Mouse (Mus musculus): ENCODE data around the gene Il6st. TPM values are rescaled to one million over a fixed set of nuclear protein-coding genes. Genes with fewer than 3 reads are reported as not detected.

Gene Il6st
- total RNA-seq, 1 experiment from 2014 or later, result 308 TPM

DNA sequence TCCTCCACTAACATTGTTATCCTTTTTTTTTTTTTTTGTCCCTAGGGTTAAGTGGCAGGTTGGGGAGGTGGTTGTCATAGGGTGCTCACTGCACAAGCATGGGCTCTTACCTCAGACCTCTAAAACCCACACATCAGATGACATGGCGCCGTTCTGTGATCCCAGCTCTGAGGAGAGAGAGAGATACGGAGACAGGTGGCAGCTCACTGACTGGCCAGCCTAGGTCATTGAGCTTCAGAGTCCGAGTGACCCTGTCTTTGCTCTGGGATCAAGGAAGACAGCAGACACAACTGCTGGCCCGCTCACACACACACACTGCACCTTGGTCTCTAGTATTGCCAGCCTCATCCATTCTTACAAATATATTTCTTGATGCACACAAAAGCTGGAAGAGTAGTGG, 18.7 kb downstream of the Il6st start:
- DNase-seq, result no peak

DNA sequence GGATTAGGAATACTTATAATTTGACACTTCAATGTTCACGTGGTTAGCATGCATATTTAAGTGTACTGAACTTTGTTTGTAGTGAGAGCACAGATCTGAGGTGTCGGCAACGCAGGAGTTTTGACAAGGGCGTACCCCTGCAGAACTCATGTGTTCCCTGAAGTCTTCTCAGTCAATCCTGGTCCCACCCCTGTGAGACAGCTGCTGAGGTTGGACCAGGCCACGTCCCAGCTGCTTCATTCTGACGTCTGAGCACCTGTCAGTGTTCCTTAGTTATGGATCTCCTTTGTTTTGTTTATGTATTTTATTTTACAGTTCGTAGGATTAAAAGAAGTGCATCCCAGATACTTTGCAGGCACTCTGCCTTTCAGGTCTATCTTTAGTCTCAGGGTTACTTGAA, 19.1 kb downstream of the Il6st start:
- DNase-seq, result no peak

DNA sequence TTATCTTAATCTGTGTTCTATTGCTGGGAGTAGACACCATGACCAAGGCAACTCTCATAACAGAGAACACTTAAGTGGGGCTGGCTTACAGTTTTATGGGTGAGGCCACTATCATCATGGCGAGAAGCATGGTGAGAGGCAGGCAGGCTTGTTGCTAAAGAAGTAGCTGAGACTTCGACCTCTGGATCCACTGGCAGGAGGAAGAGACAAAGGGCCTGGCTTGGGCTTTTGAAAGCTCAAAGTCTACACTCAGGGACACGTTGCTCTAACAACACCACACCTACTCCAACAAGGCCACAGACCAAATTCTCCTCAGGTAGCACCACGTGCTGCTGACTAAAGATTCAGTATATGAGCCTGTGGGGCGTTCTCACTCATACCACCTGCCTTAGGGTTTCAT, 22.4 kb downstream of the Il6st start:
- no peak for DNase-seq

DNA sequence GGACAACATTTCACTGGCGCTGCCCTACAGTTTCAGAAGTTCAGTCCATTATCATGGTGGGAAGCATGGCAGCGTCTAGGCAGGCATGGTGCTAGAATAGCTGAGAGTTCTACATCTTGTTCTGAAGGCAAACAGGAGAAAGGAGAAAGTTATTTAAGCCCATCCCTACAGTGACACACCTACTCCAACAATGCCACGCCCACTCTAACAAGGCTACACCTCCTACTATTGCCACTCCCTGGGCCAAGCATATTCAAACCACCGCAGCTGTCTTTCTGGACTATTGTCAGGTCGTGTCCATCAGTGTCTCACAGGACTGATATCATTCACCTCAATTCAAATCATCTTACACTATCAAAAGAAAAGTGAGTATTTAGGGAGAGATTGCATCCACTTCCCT, 22.8 kb downstream of the Il6st start:
- DNase-seq, result no peak

DNA sequence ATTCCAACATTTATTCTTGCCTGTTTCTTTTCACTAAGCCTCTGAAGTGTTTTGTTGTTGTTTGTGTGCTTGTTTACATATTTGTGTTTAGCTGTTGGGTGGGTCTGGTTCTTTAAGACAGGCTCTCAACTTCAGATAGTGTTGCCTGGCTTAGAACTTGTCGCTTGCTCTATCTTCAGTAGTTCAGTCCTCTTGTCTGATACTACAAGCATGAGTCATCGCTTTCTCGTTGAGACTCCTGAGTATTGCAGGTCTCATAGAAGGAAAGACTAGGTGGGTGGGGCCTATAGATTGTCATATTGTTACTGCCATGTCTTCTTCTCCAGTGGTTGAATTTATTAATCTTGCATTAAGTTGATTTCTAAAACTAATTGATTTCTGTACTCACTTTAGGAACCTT, 26.2 kb downstream of the Il6st start:
- no peak for DNase-seq

DNA sequence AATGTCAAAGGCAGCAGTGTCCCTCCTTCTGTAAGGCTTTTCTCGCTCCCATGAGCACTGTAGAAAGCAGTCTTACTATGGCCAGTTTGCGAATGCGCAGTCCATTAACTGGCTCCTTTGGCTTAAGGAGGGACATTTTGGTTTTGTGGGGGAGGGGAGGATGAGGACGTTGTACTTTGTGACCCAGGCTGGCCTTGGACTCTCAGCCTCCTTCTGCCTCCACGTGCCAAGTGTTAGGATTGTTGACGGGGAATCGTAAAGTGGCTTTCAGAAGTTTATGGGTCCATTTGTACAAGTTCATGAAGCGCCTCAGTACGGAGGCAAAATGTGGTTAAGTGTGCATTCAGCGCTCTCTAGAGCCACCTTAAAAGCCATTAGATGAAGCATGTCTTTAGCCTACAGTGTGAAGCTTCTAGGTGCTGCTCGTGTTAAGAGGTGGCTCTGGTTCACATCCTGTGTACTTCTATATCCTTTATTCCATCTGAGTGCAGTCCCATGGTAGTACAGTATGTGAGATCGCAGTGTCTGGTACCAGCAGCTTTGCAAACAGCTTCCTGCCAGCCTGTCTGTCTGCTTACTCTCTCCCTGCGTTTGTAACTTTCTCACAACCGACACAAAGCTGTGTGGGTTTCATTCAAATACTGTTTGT, 27.9 kb downstream of the Il6st start:
- no peak for DNase-seq

DNA sequence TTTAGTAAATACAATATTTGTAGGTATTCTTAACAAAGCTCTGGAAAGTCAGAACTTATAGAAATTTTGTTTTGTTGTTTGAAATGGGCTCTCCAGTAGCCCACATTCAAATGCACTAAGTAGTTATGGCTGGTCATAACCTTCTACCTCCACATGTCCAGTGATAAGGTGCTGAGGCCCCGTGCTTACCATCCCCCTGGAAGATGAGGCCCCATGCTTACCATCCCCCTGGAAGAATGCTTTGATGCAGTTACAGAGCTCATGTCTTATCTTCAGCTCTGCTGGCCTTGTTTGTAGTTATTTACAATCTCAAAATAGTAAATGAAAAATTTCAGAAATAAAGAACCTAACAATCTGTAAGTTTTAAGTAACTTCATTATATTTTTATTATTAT, 28.4 kb downstream of the Il6st start:
- DNase-seq, result no peak

DNA sequence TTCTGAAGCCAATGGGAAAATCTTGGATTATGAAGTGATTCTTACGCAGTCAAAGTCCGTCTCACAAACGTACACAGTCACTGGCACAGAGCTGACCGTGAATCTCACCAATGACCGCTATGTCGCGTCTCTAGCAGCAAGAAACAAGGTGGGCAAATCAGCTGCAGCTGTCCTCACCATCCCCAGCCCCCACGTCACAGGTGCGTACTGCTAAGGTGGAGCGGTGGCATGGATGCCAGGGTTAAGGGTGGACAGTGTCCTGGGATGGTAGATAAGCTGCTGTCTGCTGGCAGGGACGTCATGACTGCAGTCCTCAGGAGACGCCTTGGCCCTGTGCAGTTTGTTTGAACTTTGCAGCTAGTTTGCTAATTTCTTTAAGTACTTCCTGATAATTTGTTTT, 30.7 kb downstream of the Il6st start:
- no peak for DNase-seq

DNA sequence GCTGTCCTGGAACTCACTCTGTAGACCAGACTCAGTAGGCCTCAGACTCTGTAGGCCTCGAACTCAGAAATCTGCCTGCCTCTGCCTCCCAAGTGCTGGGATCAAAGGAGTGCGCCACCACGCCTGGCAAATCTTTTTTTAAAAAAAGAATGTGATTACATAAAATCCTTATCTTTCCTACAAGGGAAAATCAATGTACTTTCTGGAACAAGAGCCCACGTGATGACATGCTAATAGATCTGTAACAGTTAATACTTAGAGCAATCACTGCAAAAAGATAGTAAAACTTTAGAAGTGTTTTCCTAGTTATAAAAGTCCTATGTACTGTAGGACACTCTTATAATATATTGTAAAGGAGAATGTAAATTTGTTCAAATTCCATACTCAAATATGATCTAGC, 36.2 kb downstream of the Il6st start:
- DNase-seq, result no peak

DNA sequence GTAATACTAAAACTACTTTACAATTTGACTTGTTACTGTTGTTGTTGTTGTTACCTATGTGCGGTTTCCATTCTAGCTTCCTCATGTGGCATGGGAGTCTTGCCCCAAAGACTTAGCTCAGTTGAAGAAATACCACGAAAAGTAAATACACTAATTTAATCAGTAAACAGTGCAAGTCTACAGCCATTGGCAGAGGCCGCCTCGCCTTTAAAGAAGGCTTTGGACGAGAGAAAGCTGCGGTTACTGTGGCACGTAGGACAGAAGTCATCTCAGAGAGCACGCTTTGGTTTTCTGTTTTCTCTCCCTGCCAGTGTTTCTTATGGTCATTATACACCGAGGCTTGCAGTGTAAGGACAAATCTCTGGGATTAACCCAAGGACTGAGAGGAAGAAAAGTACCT, 36.6 kb downstream of the Il6st start:
- no peak for DNase-seq

DNA sequence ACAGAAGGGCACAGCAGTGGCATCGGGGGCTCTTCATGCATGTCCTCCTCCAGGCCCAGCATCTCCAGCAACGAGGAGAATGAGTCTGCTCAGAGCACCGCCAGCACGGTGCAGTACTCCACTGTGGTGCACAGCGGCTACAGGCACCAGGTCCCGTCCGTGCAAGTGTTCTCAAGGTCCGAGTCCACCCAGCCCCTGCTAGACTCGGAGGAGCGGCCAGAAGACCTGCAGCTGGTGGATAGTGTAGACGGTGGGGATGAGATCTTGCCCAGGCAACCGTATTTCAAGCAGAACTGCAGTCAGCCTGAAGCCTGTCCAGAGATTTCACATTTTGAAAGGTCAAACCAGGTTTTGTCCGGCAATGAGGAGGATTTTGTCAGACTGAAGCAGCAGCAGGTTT, 40.0 kb downstream of the Il6st start:
- no peak for DNase-seq

DNA sequence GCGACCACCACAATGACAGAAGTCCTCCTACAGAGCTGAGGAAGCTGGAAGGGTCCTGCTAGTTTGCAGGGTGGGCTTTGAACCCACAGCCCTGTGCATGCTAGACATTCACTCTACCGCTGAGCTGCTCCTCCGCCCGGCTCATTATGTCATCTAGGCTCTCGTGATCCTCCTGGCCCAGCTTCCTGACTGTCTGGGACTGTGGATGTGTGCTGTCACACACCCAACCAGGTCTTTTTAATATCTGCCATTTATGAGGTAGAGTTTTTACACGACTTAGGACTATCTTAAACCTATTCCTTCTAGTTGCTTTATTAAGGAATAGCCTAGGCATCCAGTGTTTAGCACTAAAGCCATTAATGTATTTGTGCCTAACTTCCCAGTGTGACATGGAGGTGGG, 41.6 kb downstream of the Il6st start:
- no peak for DNase-seq

DNA sequence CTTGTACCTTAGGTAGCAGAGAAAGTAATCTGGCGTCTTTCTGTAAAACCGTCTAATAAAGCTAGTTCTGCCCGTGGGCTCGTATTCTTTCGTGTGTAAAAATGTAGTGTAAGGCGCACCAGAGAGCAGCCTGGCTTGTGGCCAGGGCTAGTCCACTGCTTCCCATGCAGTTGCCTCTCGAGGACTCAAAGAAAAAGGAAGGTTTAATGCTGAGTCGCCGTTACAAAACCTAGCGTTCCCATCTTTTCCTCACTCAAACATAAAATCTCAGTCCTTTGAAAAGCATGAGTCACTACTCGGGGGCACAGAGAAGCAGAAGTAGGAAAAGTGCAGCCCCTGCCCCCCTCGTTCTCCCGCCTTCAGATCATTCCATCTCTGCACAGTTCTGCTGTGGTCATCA, 42.9 kb downstream of the Il6st start:
- no peak for DNase-seq

DNA sequence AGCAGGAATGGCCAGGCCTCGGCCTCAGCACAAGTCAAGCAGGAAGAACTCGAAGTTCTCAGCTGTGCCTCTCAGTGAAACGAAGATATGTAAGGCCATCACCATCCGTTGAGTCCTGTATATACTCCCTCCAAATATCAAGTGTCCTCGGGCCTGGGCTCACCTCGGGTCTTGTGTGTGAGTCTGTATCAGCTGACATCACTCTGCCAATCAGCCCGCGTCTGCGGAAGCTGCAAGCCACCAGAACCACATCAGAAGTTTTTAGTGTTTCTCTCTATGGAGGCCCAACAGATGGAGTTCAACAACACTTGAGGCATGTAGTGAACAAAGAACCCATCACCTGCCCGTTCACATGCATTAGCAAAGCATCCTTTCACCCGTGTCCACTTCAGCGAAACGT, 43.8 kb downstream of the Il6st start:
- no peak for DNase-seq

DNA sequence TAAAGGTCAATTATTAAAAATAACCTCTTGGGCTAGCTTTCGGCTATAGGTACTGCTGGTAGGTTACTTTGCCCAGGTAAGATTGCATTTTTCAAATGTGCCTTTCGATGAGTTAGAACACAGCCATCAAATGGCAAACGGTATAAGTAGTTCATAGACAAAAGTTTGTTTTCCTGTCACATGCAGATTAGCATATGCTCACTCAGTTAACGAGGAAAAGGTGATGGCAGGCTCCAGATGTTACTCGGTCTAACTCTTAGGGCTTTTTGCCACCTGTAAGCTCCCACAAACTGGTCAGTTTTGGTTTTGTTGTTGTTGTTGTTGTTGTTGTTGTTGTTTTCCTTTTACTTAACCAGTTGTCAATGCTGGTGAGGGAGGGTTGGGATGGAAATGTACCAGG, 44.6 kb downstream of the Il6st start:
- no peak for DNase-seq

DNA sequence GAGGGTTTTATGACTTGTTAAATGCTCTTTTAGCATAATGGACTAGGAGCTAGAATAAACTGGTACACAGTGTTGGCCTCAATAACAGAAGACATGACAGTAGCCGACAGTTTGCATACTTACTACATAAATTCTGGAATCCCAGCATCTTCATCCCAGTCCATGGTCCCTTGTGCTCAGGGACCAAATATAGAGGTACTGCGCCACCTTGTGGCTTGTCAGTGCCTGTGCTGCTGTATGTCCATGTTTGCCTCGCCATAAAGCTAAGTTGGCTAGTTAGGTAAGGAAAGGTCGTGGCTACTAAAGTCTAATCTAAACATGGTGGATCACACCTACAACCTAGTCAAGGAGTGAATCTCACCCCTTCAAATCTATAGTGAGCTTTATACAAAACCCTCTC, 45.6 kb downstream of the Il6st start:
- peak; percentile 76 for DNase-seq

DNA sequence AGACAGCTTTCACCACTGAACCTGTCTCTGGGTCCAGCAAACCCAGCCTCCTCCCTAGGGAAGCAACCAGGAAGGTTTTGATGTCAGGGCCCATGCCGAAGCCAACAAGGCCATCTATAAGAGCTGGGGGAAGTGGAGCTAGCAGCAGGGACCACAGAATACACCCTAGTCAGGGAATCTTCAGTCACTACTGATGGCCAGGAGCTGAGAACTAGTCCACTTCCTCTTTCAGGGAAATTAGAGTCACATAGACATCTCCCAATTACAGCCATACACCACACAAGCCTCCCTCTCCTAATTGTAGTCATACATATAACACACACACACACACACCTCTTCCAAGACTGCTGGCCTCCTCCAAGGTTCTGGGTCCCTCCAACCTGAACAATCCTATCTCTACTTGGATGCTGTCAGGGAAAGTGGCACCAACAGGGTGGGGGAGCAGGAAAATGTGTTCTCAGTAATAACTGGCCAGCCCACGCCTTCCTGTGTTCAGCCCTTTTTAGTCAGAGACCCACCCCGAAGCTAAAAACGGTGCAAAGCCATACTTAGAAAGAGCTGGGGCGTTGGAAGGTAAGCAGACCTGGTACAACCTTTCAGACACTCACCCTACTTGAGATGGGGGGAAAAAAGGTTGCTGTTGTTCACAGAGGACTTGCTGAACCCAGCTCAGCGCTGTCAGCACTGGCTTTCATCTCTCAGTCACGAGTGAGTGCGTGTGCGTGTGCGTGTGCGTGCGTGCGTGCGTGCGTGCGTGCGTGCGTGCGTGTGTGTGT, 46.8 kb downstream of the Il6st start:
- DNase-seq, result no peak

DNA sequence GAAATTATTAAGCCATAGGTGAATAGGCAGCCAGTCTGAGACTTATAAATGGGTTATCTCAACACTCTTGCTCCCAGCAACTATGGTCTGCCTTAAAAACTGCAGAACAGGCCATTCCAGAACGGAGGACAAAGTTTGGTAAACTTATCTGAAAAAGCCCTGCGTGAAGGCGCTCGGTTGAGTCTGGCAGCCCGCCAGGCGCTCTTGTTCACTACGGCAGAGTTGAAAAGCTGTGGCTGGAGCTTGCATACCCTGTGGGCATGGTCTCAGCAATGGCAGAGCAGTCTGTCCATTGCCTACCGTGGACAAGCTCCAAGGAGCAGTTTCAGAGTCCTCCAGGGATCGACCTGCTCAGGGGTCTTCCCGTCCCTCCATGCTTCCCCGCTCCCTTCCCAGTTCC, 47.4 kb downstream of the Il6st start:
- DNase-seq, result peak; percentile 66

DNA sequence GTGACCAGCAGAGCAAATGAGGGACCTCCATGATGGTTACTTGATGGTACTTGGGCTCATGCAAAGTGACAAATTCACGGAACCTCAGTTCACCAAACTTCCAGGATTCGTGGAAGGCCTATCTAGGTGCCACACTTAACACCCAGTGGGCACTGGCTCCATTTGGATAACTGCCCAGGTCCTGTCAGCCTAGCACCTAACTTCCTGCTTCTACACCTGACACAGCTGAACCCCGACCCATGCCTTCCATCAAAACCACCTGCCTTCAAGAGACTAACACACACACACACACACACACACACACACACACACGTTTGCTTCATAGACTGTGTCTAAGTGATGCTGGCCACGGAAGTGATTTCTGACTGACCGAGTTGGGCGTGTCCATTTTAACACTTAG, 47.9 kb downstream of the Il6st start:
- DNase-seq, result no peak

DNA sequence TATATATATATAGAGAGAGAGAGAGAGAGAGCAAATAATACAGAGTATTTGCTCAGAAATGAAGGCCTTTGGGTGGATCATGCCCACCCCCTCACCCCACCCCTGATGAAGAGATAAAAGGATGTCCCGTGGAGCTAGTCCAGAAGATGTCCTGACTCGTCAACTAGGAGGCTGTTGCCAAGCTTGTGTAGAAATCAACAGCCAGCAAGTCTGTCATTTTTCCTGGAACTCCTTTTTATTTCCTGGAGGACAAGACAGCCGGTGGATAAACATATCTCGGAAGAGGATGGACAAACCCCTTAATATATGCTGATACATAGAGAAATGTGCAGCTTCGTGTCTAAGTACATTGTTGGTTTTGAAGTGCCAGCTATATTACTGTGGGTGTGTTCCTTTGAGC, 49.0 kb downstream of the Il6st start:
- no peak for DNase-seq

DNA sequence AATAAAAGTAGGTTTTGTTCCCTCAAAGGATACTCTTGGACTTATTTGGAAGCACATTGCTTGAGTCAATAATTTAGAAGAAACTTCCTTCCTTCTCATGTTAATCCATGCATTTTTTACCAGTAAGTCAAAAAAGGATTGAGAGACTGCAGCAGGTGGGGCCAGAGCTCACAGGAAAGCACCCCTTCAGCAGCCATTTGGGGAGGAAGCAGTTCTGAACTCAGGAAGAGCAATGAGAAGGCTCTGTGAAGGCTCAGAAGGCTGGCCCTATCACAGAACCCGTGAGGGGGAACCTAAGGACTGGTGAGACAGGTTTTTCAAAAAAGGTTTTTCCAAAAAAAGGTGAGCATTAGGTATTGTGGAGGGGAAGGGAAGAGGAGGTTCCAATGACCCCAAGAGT, 50.7 kb downstream of the Il6st start:
- no peak for DNase-seq

DNA sequence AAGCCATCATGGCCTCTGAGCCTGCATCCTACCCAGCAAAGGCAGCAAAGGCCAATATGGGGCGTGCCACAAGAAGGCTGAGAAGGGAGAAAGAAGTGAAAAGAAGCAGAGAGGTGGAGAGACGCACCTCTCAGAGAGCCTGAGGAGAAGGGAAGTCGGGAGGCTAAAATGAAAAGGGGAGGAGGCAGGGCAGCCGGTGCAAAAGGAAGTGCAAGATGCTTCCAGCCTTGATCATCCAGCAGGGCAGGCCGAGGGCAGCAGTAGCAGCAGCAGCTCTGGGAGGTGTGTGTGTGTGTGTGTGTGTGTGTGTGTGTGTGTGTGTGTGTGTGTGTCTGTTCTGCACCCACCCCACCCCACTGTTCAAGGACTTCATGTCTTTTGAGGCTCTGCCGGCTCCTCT, 58.4 kb downstream of the Il6st start:
- DNase-seq, result no peak

DNA sequence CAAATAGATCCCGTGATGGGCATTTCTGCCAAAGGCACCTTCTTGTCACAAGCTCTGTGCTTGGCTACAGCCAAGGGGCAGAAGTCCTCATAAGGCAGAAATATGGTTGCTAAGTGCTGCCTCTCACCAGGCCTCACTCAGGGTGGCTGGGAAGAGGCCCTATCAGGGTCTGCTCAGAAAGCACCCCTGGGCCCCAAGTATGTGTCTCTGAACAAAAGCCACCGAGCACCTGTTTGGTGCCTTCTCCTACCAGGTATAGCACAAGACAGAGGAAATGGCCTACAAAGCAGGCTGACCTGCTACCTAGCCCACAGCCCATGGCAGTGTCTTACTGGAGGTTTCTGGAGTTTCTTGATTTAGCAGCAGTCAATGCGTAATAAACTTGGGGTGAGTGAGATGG, 59.0 kb downstream of the Il6st start:
- DNase-seq, result no peak

DNA sequence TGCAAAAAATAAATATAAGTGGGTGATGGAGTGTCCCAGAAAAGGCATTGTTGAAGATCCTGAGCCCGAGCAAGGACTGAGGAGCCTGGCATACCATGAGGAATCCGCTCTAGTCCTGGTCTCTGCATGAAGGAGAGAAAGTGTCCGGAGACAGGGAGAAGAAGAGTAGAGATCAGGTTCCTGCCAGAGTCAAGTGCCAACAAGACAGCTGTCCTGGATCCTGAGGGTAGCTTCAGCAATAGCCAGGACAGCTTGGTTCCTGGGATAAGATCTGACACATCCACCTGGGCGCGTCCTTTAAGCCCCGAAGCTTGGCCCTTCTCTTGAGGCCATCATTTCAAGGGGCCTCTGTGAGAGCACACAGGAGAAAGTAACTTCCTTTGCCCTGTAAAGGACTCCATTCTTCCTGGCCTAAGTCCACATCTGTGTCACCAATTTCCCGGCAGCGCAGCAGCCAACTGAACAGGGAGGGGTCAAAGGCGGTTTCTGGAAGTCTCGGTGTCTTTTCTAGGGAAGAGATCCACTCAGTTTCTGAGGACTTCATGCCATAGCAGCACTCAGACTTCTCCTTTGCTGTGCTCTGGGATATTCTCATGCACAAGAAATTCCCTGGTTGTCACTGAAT, 59.6 kb downstream of the Il6st start:
- no peak for DNase-seq

All from adrenal gland, postnatal 14 days (tissue).